Mouse (Mus musculus): ENCODE data around the gene Rbm18. TPM values are rescaled to one million over a fixed set of nuclear protein-coding genes. Genes with fewer than 3 reads are reported as not detected.
"Not testable (repeated sequence)": the region's sequence is repeated elsewhere in the genome, so short reads cannot be mapped to it uniquely, and the experiment has no call there.

The Rbm18 gene
- polyA plus RNA-seq, 1 experiment from 2014 or later, result 71.8 TPM

DNA sequence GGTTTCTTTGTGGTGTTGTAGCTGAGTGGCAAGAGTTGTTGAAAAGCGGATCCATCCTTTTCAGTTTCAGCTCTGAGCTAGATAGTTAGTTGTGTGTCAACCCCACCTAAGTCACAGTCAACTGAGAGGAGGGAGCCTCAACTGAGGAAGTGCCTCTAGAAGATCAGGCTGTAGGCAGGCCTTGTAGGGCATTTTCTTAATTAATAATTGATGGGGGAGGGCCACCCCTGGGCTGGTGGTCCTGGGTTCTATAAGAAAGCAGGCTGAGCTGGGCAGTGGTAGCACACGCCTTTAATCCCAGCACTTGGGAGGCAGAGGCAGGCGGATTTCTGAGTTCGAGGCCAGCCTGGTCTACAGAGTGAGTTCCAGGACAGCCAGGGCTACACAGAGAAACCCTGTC, 15.8 kb upstream of the Rbm18 start:
- H3K27ac ChIP-seq; H3K9me3 ChIP-seq; H3K4me3 ChIP-seq; DNase-seq (ENCODE audit: extremely low spot score, low spot score); H3K27me3 ChIP-seq (ENCODE audit: poor library complexity, severe bottlenecking); H3K4me1 ChIP-seq: not testable (repeated sequence)
- WGBS, result 98% methylated on average over 4 of the region's 4 CpGs
- H3K36me3 ChIP-seq (replicated peaks), result peaks cover 53% of the 10 kb centered on the region

GRCm38 (mm10) chr2:36148876-36149365, 12.3 kb upstream of the Rbm18 start:
- peaks cover 37% of the 10 kb centered on the region for H3K36me3 ChIP-seq (replicated peaks)

DNA sequence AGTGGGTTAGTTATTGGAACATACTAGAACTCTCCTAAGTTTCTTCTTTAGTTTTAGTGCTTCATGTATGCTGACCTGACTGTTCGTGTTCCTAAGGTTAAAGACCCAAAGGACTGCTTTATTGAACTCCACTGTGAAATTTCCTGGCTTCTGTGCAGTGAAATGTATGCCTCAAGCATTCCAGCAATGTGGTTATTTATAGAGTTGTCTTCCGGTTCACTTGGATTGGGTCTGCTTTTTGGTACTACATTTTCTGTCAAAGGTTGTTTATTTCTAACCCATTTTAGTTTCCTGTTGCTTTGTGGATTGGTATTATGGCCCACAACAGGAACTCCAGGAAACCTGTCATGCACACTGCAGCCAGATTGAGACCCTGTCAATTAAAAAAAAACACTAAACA, 2.5 kb upstream of the Rbm18 start:
- Histone ChIP-seq H3K9me3 (no peaks in the 10 kb centered on the region), H3K4me1 (peaks cover 19% of the 10 kb centered on the region), H3K4me3 (no peak overlapping the region), H3K27ac (no peak overlapping the region), H3K36me3 (replicated peaks) (peaks cover 29% of the 10 kb centered on the region), H3K27me3 (ENCODE audit: poor library complexity, severe bottlenecking) (no peaks in the 10 kb centered on the region)
- WGBS, result 81% methylated on average over 2 of the region's 2 CpGs
- no peak for DNase-seq (ENCODE audit: extremely low spot score, low spot score)

More at GRCm38 (mm10) chr2:36148876-36149365, 12.3 kb upstream of the Rbm18 start:
- no peak overlapping the region for H3K27ac ChIP-seq
- 86% methylated on average over 7 of the region's 7 CpGs for WGBS
- H3K9me3 ChIP-seq, result no peaks in the 10 kb centered on the region
- H3K27me3 ChIP-seq (ENCODE audit: poor library complexity, severe bottlenecking), result no peaks in the 10 kb centered on the region
- no peak overlapping the region for H3K4me3 ChIP-seq
- no peak for DNase-seq (ENCODE audit: extremely low spot score, low spot score)
- no peaks in the 10 kb centered on the region for H3K4me1 ChIP-seq

DNA sequence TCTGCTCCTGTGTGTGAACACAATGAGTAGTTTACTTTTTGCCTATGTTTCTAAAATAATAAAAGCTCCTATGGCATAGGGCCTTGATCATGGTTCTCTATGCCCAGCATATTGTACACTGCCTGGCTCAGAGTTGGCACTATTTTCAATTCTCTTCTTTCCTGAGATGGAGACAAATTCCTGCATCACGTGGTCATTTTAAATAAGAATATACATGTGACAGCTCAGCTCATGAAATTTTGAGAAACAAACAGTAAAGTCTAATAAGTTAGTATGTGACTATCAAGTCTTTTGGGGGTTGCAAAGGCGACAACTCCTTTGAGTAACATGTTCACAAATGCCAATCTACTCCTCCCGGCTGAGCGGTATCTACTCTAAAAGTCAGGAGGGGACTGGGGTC, 686 bp downstream of the Rbm18 start:
- no peaks in the 10 kb centered on the region for H3K9me3 ChIP-seq
- H3K4me1 ChIP-seq, result peaks cover 19% of the 10 kb centered on the region
- peak overlapping the region; percentile 72 for H3K4me3 ChIP-seq
- WGBS, result 0% methylated on average over 4 of the region's 4 CpGs
- H3K36me3 ChIP-seq (replicated peaks), result peaks cover 36% of the 10 kb centered on the region
- peak overlapping the region; percentile 95 for H3K27ac ChIP-seq
- H3K27me3 ChIP-seq (ENCODE audit: poor library complexity, severe bottlenecking), result no peaks in the 10 kb centered on the region
- no peak for DNase-seq (ENCODE audit: extremely low spot score, low spot score)

DNA sequence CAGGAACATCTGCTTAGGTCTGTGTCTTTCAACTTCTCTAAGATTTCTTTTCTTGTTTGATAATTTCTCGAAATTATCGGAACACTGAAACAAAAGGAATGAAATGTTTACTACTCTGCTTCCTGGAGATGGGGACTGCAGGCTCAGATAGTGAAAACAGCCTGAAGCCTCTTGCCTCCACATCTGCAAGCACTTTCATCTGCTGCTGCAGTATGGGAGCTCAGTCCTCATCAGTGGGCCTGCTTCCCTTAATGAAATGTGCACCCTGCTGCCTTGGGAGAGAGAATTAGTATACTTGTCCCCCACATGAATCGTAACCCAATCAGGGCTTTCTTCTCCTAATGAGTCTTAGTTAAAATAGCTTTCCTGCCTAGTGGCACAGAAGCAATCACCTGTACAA, 7.5 kb downstream of the Rbm18 start:
- H3K4me1 ChIP-seq, result no peaks in the 10 kb centered on the region
- no peaks in the 10 kb centered on the region for H3K9me3 ChIP-seq
- peaks cover 90% of the 10 kb centered on the region for H3K36me3 ChIP-seq (replicated peaks)
- WGBS, result 86% methylated on average over 3 of the region's 3 CpGs
- no peak for DNase-seq (ENCODE audit: extremely low spot score, low spot score)
- H3K27ac ChIP-seq, result no peak overlapping the region
- no peak overlapping the region for H3K4me3 ChIP-seq
- no peaks in the 10 kb centered on the region for H3K27me3 ChIP-seq (ENCODE audit: poor library complexity, severe bottlenecking)

DNA sequence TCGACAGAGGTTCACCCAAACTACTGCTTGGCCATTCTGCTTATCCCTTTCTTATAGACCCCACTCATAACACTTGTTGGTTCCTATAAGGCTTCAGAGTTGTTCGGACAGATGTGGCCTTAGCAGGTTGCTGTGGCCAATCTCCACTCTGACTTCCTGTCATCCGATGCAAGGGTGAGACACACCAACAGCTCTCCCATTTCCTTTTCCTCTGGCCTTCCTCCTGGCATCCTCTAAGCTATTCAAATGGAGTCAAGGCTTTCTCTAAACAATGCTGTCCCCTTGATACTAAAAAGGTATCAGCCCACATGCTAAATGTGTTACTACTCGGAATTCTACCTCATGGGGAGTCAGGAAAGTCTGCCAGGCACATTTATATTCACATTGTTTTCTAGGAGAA, 8.6 kb downstream of the Rbm18 start:
- WGBS, result 82% methylated on average over 4 of the region's 4 CpGs
- Histone ChIP-seq H3K27me3 (ENCODE audit: poor library complexity, severe bottlenecking) (no peaks in the 10 kb centered on the region), H3K4me3 (no peak overlapping the region), H3K36me3 (replicated peaks) (peaks cover 90% of the 10 kb centered on the region), H3K4me1 (no peaks in the 10 kb centered on the region), H3K9me3 (no peaks in the 10 kb centered on the region), H3K27ac (no peak overlapping the region)
- DNase-seq (ENCODE audit: extremely low spot score, low spot score), result no peak

DNA sequence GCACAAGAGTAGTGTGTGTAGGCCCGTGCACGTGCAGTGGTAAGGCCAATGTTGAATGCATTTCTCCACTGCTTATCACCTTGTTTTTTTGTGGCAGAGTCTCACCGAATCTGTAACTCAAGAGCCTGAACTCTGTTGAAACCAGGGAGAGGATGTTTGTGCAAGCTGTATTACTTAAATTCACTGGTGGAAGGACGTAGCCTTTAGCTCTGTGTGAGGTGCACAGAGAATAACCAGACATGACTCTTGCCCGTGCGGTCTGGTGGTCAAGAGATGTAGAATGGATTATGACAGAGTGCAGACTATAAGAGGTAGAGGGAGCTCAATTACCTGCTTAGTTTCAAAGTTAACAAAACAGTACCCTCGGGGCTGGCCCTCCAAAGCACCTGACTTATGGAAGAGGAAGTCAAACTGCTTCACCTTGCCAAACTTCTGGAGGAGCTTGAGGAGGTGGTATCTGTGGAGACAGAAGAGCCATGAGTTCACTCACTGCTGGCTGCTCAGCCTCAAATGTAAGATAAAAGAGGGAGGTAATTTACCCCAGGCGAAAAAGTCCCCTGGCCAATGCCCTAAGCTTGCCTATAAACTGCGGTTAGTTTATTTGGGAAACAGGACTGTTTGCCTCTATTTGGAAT, 9.7 kb downstream of the Rbm18 start:
- no peak overlapping the region for H3K27ac ChIP-seq
- WGBS, result 92% methylated on average over 9 of the region's 9 CpGs
- H3K36me3 ChIP-seq (replicated peaks), result peaks cover 90% of the 10 kb centered on the region
- no peaks in the 10 kb centered on the region for H3K4me1 ChIP-seq
- H3K4me3 ChIP-seq, result no peak overlapping the region
- no peaks in the 10 kb centered on the region for H3K27me3 ChIP-seq (ENCODE audit: poor library complexity, severe bottlenecking)
- H3K9me3 ChIP-seq, result no peaks in the 10 kb centered on the region
- no peak for DNase-seq (ENCODE audit: extremely low spot score, low spot score)

DNA sequence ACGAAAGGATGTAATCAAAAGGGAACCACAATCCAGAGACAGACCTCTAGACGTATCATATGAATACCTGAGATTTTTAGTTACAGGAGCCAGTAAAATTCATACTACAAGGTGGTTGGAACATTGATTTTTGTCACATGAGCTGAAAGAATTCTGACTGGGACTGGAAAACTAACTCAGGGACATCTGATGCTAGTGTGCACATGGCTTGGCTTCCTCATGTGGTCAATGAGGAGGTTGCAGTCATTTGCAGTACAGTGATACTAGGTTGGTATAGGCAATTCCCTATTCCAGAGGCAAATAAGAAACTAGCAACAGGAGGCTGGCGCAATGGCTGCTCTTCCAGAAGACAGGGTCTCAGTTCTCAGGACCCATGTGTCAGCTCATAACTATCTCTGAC, 23.9 kb downstream of the Rbm18 start:
- H3K9me3 ChIP-seq, result no peaks in the 10 kb centered on the region
- no peaks in the 10 kb centered on the region; the same call in 1 of the 2 replicates for H3K4me1 ChIP-seq
- no peak for DNase-seq (ENCODE audit: extremely low spot score, low spot score)
- no peak overlapping the region for H3K27ac ChIP-seq
- peaks cover 25% of the 10 kb centered on the region for H3K36me3 ChIP-seq (replicated peaks)
- H3K4me3 ChIP-seq, result no peak overlapping the region
- WGBS, result 79% methylated on average over 3 of the region's 3 CpGs
- peaks cover 40% of the 10 kb centered on the region for H3K27me3 ChIP-seq (ENCODE audit: poor library complexity, severe bottlenecking)

- DNase-seq (ENCODE audit: extremely low spot score, low spot score), result no peak
- peaks cover 80% of the 10 kb centered on the region for H3K27me3 ChIP-seq (ENCODE audit: poor library complexity, severe bottlenecking)
- WGBS, result 12% methylated on average over 7 of the region's 7 CpGs
- no peaks in the 10 kb centered on the region for H3K9me3 ChIP-seq
- H3K4me3 ChIP-seq, result no peak overlapping the region
- H3K27ac ChIP-seq, result no peak overlapping the region
- no peaks in the 10 kb centered on the region for H3K36me3 ChIP-seq (replicated peaks)
- peaks cover 21% of the 10 kb centered on the region for H3K4me1 ChIP-seq
These were observed 28.0 kb downstream of the Rbm18 start for GRCm38 (mm10) chr2:36108615-36109014.

GRCm38 (mm10) chr2:36104956-36105741, 31.4 kb downstream of the Rbm18 start, which contains the start of gene Lhx6:
Lhx6 (minus strand) TSS chr2:36105408.
- Histone ChIP-seq H3K27me3 (ENCODE audit: poor library complexity, severe bottlenecking) (peaks cover 100% of the 10 kb centered on the region), H3K4me1 (peaks cover 43% of the 10 kb centered on the region), H3K27ac (peak within 1 kb of the TSS; percentile 65), H3K36me3 (replicated peaks) (no peaks in the 10 kb centered on the region), H3K9me3 (no peaks in the 10 kb centered on the region), H3K4me3 (peak within 1 kb of the TSS; percentile 54)
- under 1% methylated on average over 58 of the region's 58 CpGs for WGBS
- DNase-seq (ENCODE audit: extremely low spot score, low spot score), result no peak

GRCm38 (mm10) chr2:36104436-36104955, 32.1 kb downstream of the Rbm18 start:
- DNase-seq (ENCODE audit: extremely low spot score, low spot score), result no peak
- Histone ChIP-seq H3K4me1 (peaks cover 43% of the 10 kb centered on the region), H3K27me3 (ENCODE audit: poor library complexity, severe bottlenecking) (peaks cover 100% of the 10 kb centered on the region), H3K36me3 (replicated peaks) (no peaks in the 10 kb centered on the region), H3K27ac (peak overlapping the region; percentile 65; the same call in 1 of the 2 replicates), H3K4me3 (peak overlapping the region; percentile 54), H3K9me3 (no peaks in the 10 kb centered on the region)
- under 1% methylated on average over 32 of the region's 32 CpGs for WGBS

DNA sequence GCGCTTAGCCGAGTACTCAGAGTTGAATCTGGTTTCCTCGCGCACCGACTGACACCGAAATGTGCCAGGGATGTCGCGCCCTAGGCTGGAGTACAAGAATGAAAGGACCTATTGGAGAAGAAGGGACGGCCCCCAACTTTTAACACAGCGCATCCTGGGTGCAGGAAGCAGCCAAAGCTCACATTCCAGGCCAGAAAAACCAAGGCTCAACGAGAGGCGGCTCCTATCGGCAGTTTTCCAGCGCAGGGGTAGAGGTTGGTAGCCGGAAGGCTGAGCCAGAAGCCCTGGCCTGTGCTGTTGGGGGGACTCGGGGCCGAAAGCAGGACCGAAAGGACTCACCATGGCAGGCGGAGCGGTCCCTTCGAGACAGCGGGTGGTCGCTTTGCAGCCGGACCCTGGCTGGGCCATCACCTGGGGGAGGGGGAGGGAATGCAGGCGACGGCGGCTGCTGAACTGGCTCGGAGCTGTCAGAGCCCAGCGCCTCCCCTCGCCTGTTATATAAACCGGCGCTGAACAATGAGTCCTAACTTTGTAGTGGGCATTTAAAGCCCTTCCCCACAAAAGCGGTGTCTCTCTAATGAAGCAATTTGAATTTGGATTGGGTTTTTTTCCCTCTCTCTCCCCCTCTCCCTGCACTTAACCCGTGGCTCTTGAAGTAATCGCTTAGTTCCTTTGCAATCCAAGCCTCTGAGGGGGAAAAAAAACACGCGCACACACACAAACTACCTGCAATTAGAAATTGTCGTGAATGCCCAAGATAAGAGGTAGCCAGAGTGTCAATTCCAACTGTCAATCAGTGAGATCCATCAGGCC, 32.8 kb downstream of the Rbm18 start:
- Histone ChIP-seq H3K4me1 (peaks cover 43% of the 10 kb centered on the region), H3K27ac (no peak overlapping the region), H3K4me3 (peak overlapping the region; percentile 54), H3K9me3 (no peaks in the 10 kb centered on the region), H3K36me3 (replicated peaks) (no peaks in the 10 kb centered on the region), H3K27me3 (ENCODE audit: poor library complexity, severe bottlenecking) (peaks cover 100% of the 10 kb centered on the region)
- WGBS, result under 1% methylated on average over 38 of the region's 38 CpGs
- DNase-seq (ENCODE audit: extremely low spot score, low spot score), result peak; percentile 57
